Mouse (Mus musculus) heart, adult 18-20 months (tissue): ENCODE data around the gene Lrrtm3. TPM values are rescaled to one million over a fixed set of nuclear protein-coding genes. Genes with fewer than 3 reads are reported as not detected.

Experiments used
- DNase-seq, 2 experiments: peaks; one replicate each; pipeline ENCODE4 v3.0.0; 2021 to 2022; ENCODE audit warnings: mixed read lengths in 1 of 2
- long read RNA-seq, 2 experiments: library from polyadenylated mRNA; stranded (forward); transcript quantifications; one replicate each; pipeline ENCODE4 v2.0.0; 2021
- total RNA-seq, 2 experiments: library from RNA; stranded (reverse); gene quantifications; 2 replicates each; pipeline ENCODE4 v1.2.3; 2021

The Lrrtm3 gene
- under 1 TPM in 1 of 2 experiments, not detected in 1; 0.18 TPM for total RNA-seq
- long read RNA-seq, experiment 1, partial matches to known transcripts: 0 of 4 reads
- long read RNA-seq, experiment 1, other reads (novel, unspliced or antisense): 4 of 4 reads
- long read RNA-seq, experiment 2, partial matches to known transcripts: 0 of 6 reads
- long read RNA-seq, experiment 2, other reads (novel, unspliced or antisense): 5 of 6 reads

DNA sequence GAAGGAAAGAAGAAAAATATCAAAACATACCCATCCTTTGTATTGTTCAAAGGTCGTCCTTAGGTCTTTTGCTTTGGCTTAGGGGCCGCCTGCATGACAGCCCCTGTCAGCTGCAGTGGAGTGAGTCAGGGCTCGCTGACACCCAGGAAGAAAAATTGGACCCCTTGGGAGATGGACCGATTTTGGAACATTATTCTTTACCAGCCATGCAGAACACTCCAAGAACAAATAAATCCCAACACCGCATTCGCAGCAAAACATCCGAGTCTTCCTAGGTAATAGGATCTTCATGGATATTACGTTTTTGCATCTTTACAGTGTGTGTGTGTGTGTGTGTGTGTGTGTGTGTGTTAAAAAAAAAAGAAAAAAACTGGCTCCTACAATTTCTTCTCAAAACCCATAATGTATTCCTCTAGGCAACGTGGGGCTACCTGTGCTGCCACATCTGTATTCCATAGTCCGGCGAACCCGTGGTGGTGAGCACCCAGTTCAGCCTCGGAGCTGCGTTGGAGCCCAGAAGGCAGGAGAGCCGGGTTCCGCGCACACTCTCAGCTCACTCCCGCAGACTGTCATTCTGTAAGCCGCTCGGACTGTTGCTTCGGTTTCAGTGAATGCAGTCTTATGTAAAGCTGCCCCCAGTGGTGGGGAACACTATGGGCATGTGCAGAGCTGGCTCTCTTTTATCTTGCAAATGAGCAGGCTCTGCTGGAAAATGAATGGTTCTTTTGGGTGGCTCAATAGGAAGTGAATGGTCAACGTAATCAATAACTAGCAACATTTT, at the start of gene Lrrtm3:
TSS of gene Lrrtm3 (minus strand) at position 598 of the 781 bp plus-strand sequence.
- peak; percentile 36 to 48 for DNase-seq

DNA sequence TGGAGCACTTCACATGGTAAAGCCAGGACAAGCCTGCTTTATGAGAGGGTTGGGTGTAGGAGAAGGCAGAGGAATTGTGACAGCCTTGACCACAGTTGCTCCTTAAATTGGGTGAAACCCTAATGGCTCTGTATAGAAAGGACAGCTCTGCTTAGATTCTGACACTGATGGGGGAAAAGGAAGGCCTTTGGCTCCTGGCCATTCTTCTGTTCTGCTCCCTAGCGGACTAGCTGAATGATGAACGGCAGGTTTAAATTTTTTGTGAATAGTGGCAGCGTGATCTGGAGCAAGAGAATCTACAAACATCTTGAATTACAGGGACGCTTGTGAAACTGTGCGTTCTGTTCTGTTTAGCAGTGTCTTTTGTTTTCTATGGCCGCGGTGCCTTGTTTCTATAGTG, 45.4 kb upstream of the Lrrtm3 start:
- DNase-seq: no peak

DNA sequence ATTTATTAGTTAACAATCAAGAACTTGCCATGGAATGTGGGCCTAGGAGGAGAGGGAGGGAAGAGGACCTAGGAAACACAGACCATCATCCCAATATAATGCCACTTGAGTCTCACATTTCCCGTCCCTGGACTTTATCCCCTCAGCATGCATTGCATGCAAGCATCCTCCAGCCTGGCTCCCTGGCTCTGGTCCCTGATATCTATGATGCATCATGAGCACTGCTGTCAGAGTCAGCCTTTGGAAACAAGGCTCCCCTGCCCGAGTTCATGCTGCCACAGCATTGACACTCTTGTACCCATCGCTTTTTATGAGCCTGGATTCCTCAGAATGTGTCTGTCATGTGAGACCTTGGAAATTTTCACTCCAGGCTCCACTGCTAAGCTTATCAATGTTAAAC, 43.4 kb upstream of the Lrrtm3 start:
- DNase-seq: no peak

DNA sequence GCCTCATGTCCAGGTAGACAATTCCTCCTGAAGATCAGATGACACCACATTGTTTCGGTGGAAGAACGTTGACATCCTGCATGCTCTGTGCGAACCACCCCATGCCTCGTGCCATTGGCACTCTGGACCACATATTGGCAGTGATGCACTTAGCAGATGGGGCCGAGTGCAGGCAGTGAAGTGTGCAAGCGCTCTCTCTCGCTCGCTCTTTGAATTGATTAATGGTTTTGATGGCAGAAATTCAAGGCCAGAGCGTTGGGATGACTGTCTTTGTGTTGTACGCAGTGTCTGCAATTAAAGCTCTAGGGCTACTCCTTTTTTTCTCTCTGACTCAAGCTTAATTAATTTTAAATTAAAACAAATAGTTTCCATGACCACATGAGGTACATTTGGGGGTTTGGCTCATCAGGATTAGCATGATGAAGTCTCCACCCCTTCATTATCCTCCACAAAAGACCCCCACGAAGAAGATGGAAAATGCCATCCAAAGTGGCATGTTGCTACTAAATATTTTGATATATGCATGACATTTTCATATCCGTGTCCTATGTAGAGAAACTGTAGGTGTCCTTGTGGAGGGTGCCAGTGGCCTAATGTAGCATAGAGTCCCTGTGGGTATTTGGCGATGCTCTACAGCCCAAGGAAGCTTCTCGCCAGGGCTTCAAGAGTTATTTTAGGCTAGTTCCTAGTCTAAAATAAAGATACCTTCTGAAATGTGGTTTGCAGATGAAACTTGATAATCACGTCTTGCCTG, 40.5 kb upstream of the Lrrtm3 start:
- DNase-seq: no peak

DNA sequence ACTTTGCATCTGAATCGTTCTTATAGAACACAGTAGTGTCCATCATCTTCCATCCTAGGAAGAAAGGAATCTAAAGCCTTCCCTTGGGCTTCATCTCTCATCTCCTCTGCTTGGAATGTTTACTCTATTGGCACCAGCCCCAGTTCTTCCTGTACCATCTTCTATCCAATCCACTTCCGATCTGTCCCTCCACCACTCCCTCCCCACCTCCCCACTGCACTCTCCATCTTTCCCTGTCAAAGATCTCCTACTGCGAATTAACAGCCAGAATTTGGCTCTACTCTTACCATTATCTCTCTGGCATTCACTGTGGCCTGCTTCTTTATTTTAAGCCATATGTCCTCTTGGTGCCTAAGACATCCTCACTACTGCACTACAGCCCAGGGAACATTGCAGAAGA, 28.8 kb upstream of the Lrrtm3 start:
- no peak for DNase-seq

DNA sequence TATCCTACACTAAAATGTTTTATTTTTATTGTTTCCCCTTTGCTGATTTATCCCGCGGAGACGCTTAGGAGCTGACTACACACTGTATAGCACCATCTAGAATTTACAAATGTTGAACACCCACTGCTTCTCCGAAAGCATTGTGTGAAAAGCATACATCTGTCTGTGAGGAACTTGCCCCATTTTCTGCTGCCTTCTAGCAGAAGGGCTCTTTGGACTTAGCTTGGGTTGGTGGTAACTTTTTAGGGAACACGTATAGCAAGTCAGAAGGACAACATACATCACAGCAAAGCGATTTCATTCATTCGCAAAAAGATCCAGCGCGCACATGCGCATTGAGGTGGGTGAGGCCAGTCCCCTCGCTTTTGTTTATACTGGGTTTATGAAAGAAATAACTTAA, 25.2 kb upstream of the Lrrtm3 start:
- DNase-seq: no peak

DNA sequence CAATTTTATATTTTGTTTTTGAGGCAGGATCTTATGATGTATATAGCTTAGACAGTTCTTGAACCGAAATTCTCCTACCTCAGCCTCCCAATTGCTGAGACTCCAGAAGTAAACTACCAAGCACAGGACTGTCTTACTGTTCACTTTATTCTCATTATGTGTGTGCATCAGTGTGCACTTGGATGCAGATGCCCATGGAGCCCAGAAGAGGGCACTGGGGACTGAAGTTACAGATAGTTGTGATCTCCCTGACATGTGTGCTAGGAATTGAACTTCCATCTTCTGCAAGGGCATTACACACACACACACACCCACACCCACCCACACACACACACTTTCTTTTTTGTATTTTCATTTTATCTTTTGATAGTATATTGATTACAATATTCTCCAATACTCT, 6.5 kb upstream of the Lrrtm3 start:
- DNase-seq: no peak

DNA sequence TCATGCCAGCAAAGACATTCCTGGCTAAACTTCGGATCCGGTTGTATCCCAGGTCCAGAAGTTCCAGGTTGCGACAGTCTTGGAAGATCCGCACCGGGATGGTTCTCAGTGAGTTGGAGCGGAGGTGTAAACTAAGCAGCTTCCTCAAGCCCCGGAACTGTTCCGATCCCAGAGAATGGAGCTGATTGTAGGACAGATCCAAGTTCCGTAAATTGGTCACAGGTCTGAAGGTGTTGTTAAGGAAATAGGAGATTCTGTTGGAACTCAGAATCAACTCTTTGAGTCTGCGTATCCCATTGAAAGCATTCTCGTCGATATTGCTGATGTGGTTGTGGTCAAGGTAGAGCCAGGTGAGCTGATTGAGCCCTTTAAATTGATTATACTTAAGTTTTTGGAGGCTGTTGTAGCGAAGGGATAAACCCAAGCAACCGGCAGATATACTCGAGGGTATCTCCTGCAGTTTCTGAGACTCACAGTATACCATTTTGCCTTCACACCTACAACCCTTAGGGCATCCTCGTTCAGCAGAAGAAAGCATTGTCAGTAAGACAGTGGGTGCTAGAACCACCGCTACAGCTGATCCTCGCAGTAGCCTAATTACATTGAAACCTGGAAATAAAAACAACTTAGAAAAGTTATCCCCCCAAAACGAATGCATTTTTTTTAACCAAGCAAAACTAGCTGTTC, 1.2 kb downstream of the Lrrtm3 start:
- no peak for DNase-seq

DNA sequence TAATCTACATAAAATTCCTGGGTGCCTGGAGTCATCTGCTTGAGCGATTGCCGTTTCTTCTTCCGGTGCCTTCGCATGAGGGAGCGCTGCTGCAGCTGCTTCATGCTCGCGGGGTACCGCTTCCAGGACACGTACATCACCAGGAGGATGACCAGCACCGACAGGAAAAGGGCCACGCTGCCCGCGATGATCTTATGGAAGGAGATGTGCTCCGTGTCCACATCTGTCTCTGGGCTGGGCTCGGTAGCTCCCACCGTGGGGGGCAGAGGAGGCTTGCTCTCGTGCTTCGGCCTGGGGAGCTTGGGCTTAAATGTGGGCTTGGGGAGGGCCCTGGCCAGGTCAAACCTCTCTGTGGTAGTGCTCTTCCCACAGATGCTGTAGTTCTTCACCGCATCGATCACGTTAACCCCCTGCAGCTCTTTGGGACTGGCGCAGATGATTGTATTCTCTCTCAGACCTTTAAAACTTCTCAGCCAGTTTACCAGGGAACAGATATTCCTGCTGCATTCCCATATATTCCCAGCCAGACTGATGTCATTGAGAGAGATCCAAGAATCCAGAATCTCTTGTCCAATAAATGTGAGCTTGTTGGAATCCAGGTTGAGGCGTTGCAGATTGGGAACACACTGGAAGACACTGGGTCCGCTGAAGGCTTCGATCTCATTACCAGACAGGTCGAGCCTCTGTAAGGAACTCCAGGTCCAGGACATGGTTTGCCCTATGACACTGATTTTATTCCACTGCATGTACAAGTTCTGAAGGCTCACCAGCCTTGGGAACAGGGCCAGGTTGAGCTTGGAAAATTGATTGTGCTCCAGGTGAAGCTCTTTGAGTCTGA, 1.9 kb downstream of the Lrrtm3 start:
- no peak for DNase-seq

DNA sequence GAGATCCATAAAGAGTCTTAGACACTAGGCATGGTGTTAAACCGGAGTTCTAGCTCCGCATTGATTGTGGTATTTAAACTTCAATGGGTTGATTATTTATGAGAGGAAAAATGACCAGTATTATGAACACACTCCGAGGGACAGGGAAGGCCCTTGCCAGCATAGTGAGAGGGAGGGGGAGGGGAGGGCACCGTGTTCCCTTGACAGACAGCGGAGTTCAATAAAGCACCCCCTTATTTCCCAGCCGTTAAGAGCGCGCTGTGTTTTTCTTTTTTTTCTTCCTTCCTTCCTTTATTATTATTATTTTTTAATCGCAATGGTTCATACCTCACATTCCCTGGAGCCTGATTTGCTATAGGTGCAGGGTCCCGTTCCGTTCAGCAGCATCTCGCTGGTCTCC, 2.6 kb downstream of the Lrrtm3 start:
- DNase-seq: no peak

DNA sequence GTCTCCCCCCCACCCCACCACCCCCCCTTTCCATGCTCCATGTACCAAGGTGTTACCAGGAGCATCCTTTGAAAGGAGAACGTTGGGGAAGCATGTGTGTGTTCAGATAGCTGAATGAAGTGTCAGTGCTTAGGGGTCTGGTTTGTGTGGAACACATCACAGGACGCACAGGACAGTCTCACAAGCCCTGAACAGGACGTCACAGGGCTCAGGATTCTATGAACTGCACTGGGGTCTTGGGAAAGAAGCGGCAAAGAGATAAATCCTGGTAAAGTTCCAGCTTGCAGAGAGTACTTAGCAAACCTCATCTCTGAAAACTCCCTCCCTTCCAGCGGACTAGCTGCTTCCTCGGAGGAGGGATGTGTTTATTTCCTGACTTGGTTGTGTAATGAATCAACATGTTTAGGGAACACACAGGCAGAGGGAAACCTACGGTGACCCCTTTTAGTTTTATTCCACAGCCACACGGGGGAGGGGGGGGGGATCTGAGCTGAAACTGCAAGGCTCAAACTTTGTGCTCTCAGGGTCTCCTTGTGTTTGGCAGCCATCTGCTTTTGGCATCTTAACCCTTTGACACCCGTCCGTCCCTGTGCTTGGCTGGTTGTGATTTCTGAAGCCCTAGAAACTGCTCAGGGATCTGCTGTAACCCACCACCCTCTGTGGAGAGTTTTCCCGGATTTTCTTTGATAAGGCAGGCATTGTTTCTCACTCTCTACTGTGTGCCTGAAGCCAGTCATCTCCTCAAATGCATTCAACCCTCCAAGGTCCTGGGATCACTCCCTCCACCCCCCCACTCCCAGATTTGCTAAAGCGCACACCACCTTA, 3.3 kb downstream of the Lrrtm3 start:
- DNase-seq: no peak

DNA sequence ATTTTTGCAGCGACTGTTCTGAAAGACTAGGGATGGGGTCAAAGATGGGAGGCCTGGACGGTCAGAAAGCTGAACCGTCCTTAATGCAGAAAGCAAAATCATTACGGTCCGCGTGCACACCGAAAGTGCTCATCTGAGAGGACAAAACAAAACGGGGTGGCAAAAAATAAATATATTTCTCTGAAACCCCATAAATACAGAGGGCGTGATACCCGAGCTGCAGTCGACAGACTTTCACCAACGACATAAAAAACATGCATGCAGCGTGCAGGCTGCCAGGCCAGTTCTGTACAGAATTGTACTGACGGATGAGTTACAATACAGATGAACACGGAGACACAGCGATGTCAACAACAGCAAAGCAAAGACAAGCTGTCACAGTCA, 3.9 kb downstream of the Lrrtm3 start:
- no peak for DNase-seq

DNA sequence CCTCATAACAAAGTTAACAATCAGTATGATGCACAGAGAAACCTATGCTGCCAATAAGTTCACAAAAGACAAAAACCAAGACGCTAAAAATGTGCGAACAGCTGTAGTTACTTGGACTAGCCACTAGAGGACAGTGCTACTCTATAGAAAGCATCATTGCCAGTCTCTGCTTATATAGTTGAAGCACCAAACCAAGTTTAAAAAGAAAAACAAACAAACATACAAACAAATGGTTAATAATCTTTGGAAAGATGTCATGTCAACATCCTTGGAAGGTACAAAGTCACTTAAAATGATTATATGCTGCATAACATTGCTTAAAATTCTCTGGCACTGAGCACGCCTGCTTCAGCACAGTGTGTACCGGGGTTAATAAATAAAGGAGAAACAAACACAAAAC, 5.6 kb downstream of the Lrrtm3 start:
- DNase-seq: peak in 1 of 2 experiments; percentile 36

DNA sequence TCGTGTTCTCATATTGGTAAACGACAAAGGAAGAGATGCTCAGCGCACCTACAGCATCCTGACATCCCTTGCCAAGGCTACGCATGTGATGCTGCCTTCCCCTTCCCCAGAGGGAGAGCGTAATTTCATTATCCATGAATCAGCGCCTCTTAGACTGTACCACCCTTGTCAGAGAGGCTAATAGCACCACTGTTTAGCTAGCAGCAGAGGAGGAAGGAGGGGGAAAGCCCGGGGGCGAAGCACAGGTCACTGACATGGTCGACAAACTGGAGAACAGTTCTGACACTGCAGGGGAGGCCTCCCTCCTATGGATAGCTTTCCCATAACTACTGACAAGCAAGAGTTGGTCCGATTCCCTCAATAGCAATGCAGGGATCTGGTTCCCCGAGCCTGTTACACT, 6.3 kb downstream of the Lrrtm3 start:
- no peak for DNase-seq

DNA sequence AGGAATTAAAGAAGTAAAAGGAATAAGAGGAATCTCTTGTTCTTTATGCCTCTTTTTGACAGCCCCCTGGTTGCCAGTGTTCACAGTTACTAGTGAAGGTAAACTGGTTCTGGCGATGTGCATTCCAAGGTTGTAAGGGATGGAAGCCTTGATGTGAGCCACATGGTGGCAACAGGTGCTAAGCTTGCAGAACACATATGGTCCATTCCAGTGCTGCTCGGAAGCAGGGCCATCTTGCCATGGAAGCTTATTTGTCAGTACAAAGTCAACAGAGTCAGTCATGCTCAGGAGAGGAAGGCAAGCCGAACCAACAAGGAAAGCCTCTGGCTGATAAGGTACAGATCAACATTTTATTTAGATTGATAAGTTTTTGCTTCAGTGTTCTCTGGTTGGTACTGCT, 7.7 kb downstream of the Lrrtm3 start:
- DNase-seq: no peak

DNA sequence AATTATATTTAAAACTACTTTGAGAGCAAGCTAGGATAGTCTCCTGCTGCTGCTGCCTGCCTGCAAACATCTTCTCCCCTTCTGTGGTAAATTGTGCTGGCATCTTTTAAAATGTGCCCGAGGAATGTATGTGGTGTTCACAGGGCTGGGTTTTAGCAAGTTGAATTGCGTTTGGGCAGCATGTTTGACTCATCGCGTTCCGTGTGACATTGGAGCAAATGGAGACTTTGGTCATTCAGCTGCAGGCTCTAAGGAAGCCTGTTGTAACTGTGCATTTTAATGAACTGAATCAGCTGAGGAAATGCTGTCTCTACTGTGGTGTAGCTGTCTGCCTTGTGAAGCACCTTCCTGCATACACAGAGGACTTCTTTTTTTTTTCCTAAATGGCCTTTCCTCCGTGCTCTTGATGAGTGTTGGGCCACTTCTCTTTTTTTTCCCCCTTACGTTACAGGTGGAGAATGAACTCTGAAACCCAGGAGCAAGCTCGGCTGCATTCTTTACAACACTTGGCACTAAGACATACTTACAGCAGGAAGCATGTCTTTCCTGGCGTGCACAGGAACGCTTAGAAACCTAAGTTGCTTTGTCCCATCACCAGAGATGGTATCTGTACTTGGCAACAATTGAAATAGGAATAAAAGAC, 13.5 kb downstream of the Lrrtm3 start:
- no peak for DNase-seq

DNA sequence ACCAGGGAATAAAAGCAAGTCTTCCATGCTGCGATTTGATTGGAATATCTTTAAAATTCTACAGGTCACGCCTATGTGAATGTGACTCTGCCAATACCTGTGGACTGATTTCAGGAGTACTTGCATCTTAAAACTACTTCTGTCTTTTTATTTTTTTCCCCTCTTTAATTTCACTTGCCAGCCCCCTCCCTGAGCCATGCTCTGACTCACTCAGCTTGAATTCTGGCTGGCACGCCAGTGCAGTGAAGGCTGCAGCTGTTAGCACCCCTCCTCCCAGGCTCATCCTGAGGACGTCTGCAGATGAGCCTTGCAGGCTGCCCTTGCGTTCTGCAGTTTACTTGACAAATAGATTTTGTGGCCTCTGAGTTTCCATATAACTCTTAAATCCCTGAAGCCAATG, 14.1 kb downstream of the Lrrtm3 start:
- peak; percentile 32 to 50 for DNase-seq

DNA sequence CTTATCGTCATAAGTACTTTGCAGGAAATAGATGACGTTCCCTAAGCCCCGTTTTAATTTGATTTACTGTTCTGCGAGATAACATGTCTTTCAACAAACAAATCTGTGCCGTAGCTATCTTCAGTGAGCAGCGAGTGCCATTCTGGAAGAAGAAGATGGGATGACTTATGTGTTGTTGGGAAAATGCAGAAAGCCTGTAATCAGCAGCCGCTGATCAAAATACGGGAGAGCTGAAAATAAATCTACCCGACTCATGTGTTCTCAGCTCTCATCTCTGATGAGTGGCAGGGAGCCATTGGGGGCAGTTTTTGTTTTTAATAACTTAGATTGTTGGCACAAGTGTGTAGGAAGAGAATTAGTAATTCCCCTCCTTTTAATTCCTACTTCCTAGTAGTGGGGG, 26.4 kb downstream of the Lrrtm3 start:
- DNase-seq: no peak

DNA sequence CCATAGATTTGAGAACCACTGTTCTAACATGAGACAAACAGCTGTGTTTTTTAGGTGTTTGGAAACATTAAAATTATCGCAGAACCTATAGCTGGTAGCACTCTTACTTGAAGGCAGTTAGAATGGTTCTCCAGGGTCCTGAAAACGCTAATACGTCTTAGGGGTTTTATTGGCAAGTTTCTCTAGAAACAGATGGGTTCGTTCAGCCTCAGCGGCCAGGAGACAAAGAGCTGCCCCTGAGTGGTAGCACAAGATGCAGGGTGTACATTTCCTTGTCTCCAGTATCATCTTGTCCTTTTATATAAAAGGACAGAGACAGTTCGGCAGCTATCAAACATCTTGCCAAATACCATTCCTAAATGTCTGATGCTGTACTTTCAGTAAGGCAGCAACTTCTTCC, 40.1 kb downstream of the Lrrtm3 start:
- no peak for DNase-seq

DNA sequence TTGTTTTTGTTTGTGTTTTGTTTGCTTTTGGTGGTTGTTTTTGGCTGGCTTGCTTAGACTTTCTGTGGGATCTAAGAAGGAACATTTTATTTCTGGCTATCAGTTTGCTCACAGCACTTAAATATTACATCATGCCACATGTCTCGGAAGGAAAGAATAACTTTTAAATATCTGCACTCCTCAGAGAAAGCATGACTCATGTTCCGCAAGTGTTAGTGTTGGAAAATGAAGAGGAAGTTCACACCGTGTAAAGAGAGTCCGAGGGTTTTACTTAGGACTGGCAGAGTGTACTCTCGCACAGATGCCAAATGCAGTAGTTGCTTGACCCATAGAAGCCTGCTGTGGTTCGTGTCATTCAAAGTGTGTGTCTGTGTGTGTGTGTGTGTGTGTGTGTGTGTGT, 40.9 kb downstream of the Lrrtm3 start:
- peak in 1 of 2 experiments; percentile 20 for DNase-seq
